Mouse (Mus musculus) thymus, adult 2 months (tissue): ENCODE data around the gene Guca2b.

Source experiments
- CTCF ChIP-seq: fragments of 200-500 bp; IDR thresholded peaks from 2 replicates; pipeline ENCODE4 v1.5.1; 2012; ENCODE audit warnings: mild to moderate bottlenecking, control low read depth, low read length, moderate library complexity, borderline replicate concordance; ENCODE audit not compliant: control insufficient read depth, poor library complexity, insufficient read depth; ENCODE audit errors: extremely low read depth
- POLR2A ChIP-seq: fragments of 200-500 bp; IDR thresholded peaks from 2 replicates; pipeline ENCODE4 v1.6.1; 2012; ENCODE audit warnings: mild to moderate bottlenecking, low read length, control low read depth, moderate library complexity; ENCODE audit not compliant: control insufficient read depth, poor library complexity, insufficient read depth; ENCODE audit errors: extremely low read depth

DNA sequence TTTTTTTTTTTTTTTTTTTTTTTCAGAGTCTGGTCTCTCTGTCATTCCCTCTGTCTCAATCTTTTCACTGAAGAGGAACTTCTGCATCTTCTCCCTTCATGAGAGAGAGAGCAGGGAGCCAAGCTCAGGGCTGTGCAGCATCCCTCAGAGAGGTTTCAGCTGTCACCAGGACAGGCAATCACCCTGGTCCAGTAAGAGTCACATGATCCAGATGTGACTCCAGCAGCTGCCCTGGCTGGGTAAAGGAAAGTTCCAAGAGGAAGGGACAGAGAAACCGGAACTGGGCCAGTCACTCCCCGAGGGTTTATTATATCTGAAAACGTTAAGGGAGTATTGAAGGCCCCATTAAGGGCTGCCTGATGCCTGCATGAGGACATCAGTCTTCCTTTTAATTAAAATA lies 49.0 kb upstream of the Guca2b start:
- TF ChIP-seq CTCF (no peak), POLR2A (no peak)
